Mouse (Mus musculus): ENCODE measurements at regions not wholly inside any gene's neighbourhood (a gene's known extent, or its start where the extent isn't known, plus 50 kb on each side); places are given as distances from the start of the nearest gene placed in this dataset.
A peak's percentile ranks its signal among the peaks of the same experiment; 100 is the strongest.

- Histone ChIP-seq H3K27ac (ENCODE audit: low read length) (no peak overlapping the region), H3K36me3 (ENCODE audit: control insufficient read depth, insufficient read depth, low read length) (no peaks in the 10 kb centered on the region), H3K4me2 (ENCODE audit: low read length) (no peak overlapping the region), H3K9me3 (replicated peaks; ENCODE audit: control insufficient read depth, low read length, poor library complexity, severe bottlenecking) (no peaks in the 10 kb centered on the region), H3K27me3 (ENCODE audit: control insufficient read depth, insufficient read depth, low read depth, low read length) (no peaks in the 10 kb centered on the region), H3K9ac (ENCODE audit: low read depth, low read length) (no peak overlapping the region), H3K4me3 (ENCODE audit: low read depth, low read length) (no peak overlapping the region), H3K4me1 (ENCODE audit: control insufficient read depth, insufficient read depth, low read length) (no peaks in the 10 kb centered on the region)
- 93% methylated on average over 8 of the region's 8 CpGs for WGBS
- no peak for ATAC-seq
Measured at GRCm38 (mm10) chr13:18063677-18064076, 70.5 kb upstream of the Yae1d1 start.

- no peak for ATAC-seq
- no peaks in the 10 kb centered on the region for H3K36me3 ChIP-seq (ENCODE audit: control insufficient read depth, insufficient read depth, low read length)
- WGBS = 72% methylated on average over 2 of the region's 2 CpGs
- no peak overlapping the region for H3K9ac ChIP-seq (ENCODE audit: low read depth, low read length)
- H3K9me3 ChIP-seq (replicated peaks; ENCODE audit: control insufficient read depth, low read length, poor library complexity, severe bottlenecking) = no peaks in the 10 kb centered on the region
- H3K4me3 ChIP-seq (ENCODE audit: low read depth, low read length) = no peak overlapping the region
- H3K27ac ChIP-seq (ENCODE audit: low read length) = no peak overlapping the region
- no peaks in the 10 kb centered on the region for H3K27me3 ChIP-seq (ENCODE audit: control insufficient read depth, insufficient read depth, low read depth, low read length)
- no peak overlapping the region for H3K4me2 ChIP-seq (ENCODE audit: low read length)
- H3K4me1 ChIP-seq (ENCODE audit: control insufficient read depth, insufficient read depth, low read length) = no peaks in the 10 kb centered on the region
Measured at GRCm38 (mm10) chr13:18060265-18060664, 67.1 kb upstream of the Yae1d1 start.

GRCm38 (mm10) chr13:18057231-18057912 lies 64.2 kb upstream of the Yae1d1 start:
- Histone ChIP-seq H3K4me3 (ENCODE audit: low read depth, low read length) (no peak overlapping the region), H3K4me1 (ENCODE audit: control insufficient read depth, insufficient read depth, low read length) (no peaks in the 10 kb centered on the region), H3K36me3 (ENCODE audit: control insufficient read depth, insufficient read depth, low read length) (no peaks in the 10 kb centered on the region), H3K9me3 (replicated peaks; ENCODE audit: control insufficient read depth, low read length, poor library complexity, severe bottlenecking) (0 out of 2 replicates have a peak, but pooled peaks cover 6% of the 10 kb centered on the region), H3K9ac (ENCODE audit: low read depth, low read length) (no peak overlapping the region), H3K27ac (ENCODE audit: low read length) (no peak overlapping the region), H3K4me2 (ENCODE audit: low read length) (no peak overlapping the region), H3K27me3 (ENCODE audit: control insufficient read depth, insufficient read depth, low read depth, low read length) (no peaks in the 10 kb centered on the region)
- WGBS = 34% methylated on average over 8 of the region's 8 CpGs
- peak; percentile 97 for ATAC-seq

- H3K27me3 ChIP-seq (ENCODE audit: control insufficient read depth, insufficient read depth, low read depth, low read length) = no peaks in the 10 kb centered on the region
- no peak overlapping the region for H3K4me3 ChIP-seq (ENCODE audit: low read depth, low read length)
- H3K9ac ChIP-seq (ENCODE audit: low read depth, low read length) = no peak overlapping the region
- 68% methylated on average over 3 of the region's 3 CpGs for WGBS
- H3K27ac ChIP-seq (ENCODE audit: low read length) = no peak overlapping the region
- H3K36me3 ChIP-seq (ENCODE audit: control insufficient read depth, insufficient read depth, low read length) = no peaks in the 10 kb centered on the region
- no peaks in the 10 kb centered on the region for H3K4me1 ChIP-seq (ENCODE audit: control insufficient read depth, insufficient read depth, low read length)
- peak; percentile 66 for ATAC-seq
- H3K9me3 ChIP-seq (replicated peaks; ENCODE audit: control insufficient read depth, low read length, poor library complexity, severe bottlenecking) = 0 out of 2 replicates have a peak, but pooled peaks cover 6% of the 10 kb centered on the region
- H3K4me2 ChIP-seq (ENCODE audit: low read length) = no peak overlapping the region
Measured at GRCm38 (mm10) chr13:18056816-18057215, 63.7 kb upstream of the Yae1d1 start.

GRCm38 (mm10) chr13:18043154-18043553 lies 50.0 kb upstream of the Yae1d1 start:
- WGBS = 93% methylated on average over 6 of the region's 6 CpGs

More at GRCm38 (mm10) chr13:18043154-18043553, 50.0 kb upstream of the Yae1d1 start:
- H3K9me3 ChIP-seq (replicated peaks; ENCODE audit: control insufficient read depth, low read length, poor library complexity, severe bottlenecking) = no peaks in the 10 kb centered on the region
- ATAC-seq = no peak
- H3K27me3 ChIP-seq (ENCODE audit: control insufficient read depth, insufficient read depth, low read depth, low read length) = no peaks in the 10 kb centered on the region
- no peak overlapping the region for H3K4me2 ChIP-seq (ENCODE audit: low read length)
- H3K4me3 ChIP-seq (ENCODE audit: low read depth, low read length) = no peak overlapping the region
- H3K27ac ChIP-seq (ENCODE audit: low read length) = no peak overlapping the region
- no peaks in the 10 kb centered on the region for H3K4me1 ChIP-seq (ENCODE audit: control insufficient read depth, insufficient read depth, low read length)
- H3K9ac ChIP-seq (ENCODE audit: low read depth, low read length) = no peak overlapping the region
- H3K36me3 ChIP-seq (ENCODE audit: control insufficient read depth, insufficient read depth, low read length) = no peaks in the 10 kb centered on the region
